Mouse (Mus musculus) adrenal gland, adult 8-10 months (tissue): ENCODE data around the gene Itln1. TPM values are rescaled to one million over a fixed set of nuclear protein-coding genes. Genes with fewer than 3 reads are reported as not detected.

ENCODE experiments used
- total RNA-seq, 4 experiments: library from RNA; stranded (reverse); gene quantifications; 2 replicates each; pipeline ENCODE4 v1.2.4; 2022

The Itln1 gene
- total RNA-seq, 4 experiments from 2014 or later: not detected

Other genes starting within 250 kb of the Itln1 start
- gene Usp21, start 247.3 kb downstream of the Itln1 start, total RNA-seq: 10 to 100 TPM; 39.3 to 64.7 (median 52.0) TPM
- 100 to 1,000 TPM; 179 to 200 (median 194) TPM for gene Ufc1, start 240.3 kb downstream of the Itln1 start, total RNA-seq
- 10 to 100 TPM; 31.0 to 45.9 (median 36.7) TPM for gene Dedd, start 206.1 kb downstream of the Itln1 start, total RNA-seq
- gene Nit1, start 189.6 kb downstream of the Itln1 start, total RNA-seq: 100 to 1,000 TPM in 1 of 4 experiments, 10 to 100 TPM in 3; 81.4 to 103 (median 89.6) TPM
- 100 to 1,000 TPM in 2 of 4 experiments, 10 to 100 TPM in 2; 76.7 to 184 (median 115) TPM for gene Pfdn2, start 189.6 kb downstream of the Itln1 start, total RNA-seq
- gene Klhdc9, start 174.5 kb downstream of the Itln1 start, total RNA-seq: 10 to 100 TPM in 1 of 4 experiments, 1 to 10 TPM in 3; 1.7 to 13.1 (median 6.2) TPM
- gene Nectin4, start 165.2 kb downstream of the Itln1 start, total RNA-seq: under 1 TPM; 0.10 to 0.54 (median 0.31) TPM
- gene Arhgap30, start 146.3 kb downstream of the Itln1 start, total RNA-seq: 1 to 10 TPM; 3.4 to 7.5 (median 5.5) TPM
- gene Usf1, start 124.0 kb downstream of the Itln1 start, total RNA-seq: 10 to 100 TPM; 61.4 to 94.4 (median 75.4) TPM
- 1 to 10 TPM; 1.7 to 8.1 (median 5.3) TPM for gene Tstd1, start 116.4 kb downstream of the Itln1 start, total RNA-seq
- gene F11r, start 97.8 kb downstream of the Itln1 start, total RNA-seq: 10 to 100 TPM; 26.4 to 53.3 (median 39.5) TPM
- gene Alyref2, start 31.8 kb downstream of the Itln1 start, total RNA-seq: 1 to 10 TPM; 6.0 to 9.4 (median 7.0) TPM
- gene Cd244a, start 23.9 kb upstream of the Itln1 start, total RNA-seq: 1 to 10 TPM in 2 of 4 experiments, under 1 TPM in 2; 0.71 to 1.3 (median 0.97) TPM
- 1 to 10 TPM in 3 of 4 experiments, under 1 TPM in 1; 0.64 to 3.2 (median 2.1) TPM for gene Ly9, start 72.1 kb upstream of the Itln1 start, total RNA-seq
- 1 to 10 TPM in 3 of 4 experiments, under 1 TPM in 1; 0.73 to 4.3 (median 2.0) TPM for gene Slamf7, start 117.7 kb upstream of the Itln1 start, total RNA-seq
- 1 to 10 TPM; 2.5 to 6.8 (median 4.1) TPM for gene Cd48, start 146.7 kb upstream of the Itln1 start, total RNA-seq
- under 1 TPM in 3 of 4 experiments, not detected in 1; 0.11 to 0.17 (median 0.15) TPM for gene Slamf1, start 231.8 kb upstream of the Itln1 start, total RNA-seq